Mouse (Mus musculus) cerebral cortex, adult 2 months (tissue): ENCODE data around the gene Agpat1.

Source experiments
- WGBS: fragments of 180-500 bp; shearing (Covaris S2); methylation state at CpG from one replicate; pipeline ENCODE4 v1.1.7; 2018; 5-methylcytosine and 5-hydroxymethylcytosine counted together

The Agpat1 gene

DNA sequence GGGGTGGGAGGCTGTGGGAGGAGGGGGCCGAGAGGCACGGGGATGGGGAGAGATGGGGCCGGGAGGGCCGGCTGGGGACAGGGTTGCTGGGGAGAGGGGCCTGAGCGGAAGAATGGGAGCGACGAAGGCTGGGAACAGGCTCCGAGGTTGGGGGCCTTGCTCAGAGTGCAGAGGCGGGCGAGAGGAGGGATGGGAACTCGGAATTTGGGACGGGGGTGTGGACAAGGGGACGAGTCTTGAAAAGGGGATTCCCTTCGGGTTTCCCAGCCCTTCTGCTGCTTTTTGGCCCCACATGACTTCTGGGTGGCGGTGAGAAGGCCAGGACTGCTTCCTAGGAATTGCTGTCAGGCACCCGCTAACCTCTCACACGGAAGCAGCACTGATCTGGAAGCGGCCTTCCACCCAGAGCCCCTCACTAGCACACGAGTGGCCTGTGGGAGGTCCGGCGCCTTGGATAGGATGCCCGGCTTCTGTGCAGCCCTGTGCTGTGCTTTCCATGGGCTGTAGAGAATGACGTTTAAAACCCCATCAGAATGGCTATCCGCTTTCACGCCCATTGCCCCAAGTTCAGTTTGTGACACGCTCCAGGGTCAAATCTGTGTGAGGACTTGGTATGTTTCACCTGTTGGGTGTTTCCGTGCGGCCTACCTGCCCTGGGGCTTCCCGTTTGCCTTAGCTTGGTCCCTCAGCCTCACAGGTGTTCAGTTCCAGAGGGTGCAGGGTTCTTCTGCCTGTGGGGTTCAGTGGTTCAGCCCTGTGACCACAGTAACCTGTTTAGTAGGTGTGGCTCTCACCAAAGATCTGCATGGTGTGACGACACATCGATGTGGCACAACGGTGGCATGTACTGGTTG is 2.4 kb downstream of the Agpat1 start:
- 13% methylated on average over 32 of the region's 32 CpGs for WGBS

DNA sequence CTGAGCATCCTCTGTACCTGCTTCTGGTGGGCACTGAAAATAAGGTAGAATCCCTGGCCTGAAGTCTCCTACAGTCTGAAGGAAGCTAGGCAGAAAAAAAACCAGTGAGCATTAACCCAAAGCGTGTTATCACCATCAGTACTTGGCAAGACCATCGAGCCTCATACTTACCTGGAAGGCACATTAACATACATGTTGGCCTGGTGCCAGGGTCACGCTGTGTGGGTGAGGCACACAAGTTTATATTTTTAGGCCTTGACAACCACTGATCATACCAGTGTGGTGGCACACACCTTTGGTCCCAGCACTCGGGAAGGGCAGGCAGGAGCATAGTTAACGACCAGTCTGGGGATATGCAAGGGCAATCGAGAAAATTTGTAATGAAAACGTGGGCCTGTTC is 3.9 kb downstream of the Agpat1 start:
- WGBS, result 66% methylated on average over 7 of the region's 7 CpGs

DNA sequence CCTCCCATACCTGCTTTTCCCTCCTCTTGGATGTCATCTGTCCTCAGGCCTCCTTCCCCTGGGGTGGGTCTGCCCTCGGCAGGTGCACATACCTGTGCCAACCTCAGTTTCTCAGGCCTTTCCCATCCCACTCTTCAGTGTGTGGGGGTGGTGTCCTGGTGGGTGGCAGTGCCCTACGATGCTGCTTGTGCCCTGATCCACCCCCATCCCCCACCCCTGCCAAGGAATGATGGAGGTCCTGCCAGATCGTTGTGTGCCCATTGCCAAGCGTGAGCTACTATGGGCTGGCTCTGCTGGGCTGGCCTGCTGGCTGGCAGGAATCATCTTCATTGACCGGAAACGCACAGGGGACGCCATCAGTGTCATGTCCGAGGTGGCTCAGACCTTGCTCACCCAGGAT is 7.0 kb downstream of the Agpat1 start:
- WGBS, result 78% methylated on average over 8 of the region's 8 CpGs

DNA sequence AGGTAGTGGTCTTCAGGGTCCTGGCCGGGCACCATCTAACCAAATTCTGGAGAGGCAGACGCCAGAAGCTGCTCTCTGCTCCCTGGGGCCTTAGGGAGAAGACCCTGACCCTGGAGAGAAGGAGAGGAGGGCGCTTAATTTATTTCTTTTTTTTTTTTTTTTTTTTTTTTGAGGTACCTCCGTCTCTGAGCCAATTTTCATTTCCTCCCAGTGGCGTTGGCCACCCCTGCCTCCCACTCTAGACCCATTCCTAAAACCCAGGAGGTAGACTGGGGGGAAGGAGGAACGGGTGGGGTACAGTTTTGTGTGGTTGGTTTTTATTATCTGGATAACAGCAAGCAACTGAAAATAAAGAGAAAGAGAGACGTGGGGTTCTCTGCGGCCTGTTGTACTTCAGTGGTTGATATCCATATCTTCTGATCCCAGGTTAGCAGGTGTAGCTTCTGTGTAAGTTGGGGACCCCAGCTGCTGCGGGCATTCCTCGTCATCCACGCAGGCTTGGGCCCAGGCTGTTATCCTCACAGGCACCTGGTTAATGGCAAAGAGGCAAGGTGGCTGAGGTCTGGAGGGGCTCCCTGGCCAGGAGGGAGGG is 9.1 kb downstream of the Agpat1 start:
- 65% methylated on average over 11 of the region's 11 CpGs for WGBS

DNA sequence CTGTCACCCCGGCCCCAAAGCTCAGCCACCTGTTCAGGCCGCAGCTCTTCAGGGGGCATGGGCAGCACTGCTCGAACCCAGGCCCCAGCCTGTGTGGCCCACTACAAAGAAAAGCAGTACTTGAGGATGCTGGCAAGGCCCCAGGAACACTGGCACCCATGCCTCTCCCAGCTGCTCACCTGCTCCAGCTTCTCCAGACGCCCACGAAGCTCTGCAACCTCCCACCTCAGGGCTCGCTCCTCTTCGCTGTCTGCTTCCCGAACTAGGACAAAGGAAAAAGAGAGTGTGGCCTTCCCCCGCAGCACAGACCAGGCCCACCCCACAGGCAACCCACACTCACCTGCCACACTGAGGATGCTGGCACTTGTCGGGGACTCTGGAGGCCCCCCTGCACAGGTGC is 9.8 kb downstream of the Agpat1 start:
- 71% methylated on average over 10 of the region's 10 CpGs for WGBS

DNA sequence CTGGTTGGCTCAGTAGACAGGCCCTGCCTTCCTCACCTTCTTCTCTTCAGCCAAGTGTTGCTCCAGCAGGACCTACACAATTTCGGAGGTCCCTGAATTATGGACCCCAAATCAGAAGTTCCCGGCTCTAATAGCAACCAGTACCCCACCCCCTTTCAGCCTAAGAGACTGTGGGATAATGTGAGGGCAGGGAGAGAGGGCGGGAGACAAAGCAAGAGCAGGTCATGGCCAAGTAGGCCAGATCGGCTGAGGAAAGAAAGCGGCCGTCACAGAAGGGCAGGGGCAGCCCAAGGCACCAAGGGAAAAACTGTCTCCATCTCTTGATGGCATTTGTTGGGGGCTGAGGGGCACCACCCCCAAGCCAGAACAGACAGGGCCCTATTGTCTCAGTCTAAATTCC is 11.8 kb downstream of the Agpat1 start, which contains the start of gene Egfl8:
Gene Egfl8 (minus strand): TSS at position 101 of the 400 bp plus-strand sequence.
- WGBS, result 49% methylated on average over 6 of the region's 6 CpGs

DNA sequence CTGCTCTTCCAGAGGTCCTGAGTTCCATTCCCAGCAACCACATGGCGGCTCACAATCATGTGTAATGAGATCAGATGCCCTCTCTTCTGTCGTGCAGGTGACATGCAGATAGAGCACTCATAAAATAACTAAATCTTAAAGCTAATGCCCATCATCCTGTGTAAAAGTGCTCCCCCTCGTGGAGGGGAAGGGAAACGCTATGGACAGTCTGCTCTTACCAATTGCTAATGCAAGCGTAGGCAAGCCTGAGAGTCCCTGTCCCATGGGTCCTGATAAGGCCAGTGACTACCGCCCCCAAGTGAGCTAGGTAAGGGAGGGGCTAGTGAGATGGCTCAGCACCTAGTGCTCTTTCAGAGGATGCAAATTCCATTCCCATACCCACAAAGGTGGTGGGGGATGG is 14.9 kb downstream of the Agpat1 start:
- 25% methylated on average over 6 of the region's 6 CpGs for WGBS

DNA sequence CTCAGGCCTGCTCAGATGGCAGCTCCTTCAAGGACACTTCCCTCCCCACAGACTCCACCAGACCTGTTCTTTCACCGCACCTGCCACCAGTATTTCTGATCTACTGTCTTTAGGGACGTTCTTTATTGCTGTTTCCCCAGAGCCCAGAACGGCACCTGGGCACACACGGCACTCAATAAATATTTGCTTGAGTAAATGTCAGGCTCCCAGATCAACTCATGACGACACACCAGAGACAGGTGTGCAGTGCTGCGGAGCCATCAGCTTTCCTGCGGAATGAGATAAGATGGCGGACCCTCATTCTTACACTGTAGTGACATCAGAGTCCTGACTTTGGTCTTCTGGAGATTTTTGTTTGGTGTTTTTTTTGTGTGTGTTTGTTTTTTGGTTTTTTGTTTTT is 16.9 kb downstream of the Agpat1 start:
- 93% methylated on average over 8 of the region's 8 CpGs for WGBS

DNA sequence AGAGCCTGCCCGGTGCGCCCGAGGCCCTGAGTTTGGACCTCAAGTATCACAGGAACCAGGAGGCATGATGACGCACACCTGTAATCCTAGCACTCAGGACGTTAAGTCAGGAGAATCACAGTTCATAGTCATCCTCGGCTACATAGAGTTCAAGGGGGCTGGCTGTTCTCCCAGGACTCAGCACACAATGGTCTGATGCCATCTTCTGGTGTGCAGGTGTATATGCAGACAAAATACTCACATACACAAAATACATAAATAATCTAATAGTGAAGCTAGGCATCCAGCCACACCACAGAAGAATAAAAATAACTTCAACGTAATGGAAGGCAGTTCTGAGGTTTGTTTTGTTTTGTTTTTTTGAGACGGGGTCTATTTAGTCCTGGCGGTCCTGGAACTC is 19.1 kb downstream of the Agpat1 start:
- WGBS, result 80% methylated on average over 9 of the region's 9 CpGs

DNA sequence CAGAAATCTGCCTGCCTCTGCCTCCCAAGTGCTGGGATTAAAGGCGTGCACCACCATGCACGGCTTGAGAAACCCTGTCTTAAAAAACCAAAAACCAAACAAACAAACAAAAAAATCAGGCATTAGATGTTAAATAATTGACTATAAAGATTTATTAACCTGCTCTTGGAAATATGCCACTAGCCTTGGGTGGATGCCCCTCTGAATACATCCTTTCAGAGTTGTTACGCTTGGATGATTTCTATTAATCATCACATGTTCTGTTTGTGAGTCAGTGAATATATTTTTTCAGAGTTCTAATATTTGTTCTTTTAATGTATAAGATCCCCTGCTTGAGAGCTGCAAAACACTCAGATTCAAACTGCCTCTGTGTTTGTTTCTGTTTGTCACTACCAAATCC is 20.9 kb downstream of the Agpat1 start:
- 91% methylated on average over 3 of the region's 3 CpGs for WGBS

DNA sequence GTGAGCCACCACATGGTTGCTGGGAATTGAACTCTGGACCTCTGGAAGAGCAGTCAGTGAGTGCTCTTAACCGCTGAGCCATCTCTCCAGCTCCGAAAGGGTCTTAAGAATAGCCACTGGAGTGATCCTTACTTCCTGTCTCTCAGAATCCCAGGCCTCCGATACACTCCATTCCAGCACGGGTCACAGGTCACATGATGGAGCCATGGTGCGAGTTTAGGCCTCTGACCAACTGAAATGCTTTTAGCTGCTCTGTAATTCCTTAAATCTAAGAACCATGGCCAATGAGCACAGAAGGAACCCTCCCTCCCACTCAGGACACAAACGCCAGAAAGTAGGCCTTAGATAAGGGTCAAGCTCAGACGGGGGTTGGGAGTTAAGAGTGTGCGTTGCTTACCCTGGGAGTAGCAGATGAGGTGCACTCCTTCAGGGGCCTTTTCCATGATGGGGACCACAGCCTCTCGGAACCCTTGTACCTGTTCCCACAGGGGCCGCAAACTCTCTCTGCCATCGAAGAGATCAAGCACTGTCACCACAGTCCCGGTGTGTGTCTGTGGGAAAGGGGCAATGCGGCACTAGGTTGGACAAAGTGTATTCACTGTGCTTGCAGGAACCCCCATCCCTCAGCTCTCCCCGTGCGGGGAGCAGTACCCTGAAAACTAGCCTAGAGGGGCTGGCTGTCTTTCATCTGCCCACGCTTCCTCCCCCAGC is 22.2 kb downstream of the Agpat1 start:
- WGBS, result 43% methylated on average over 16 of the region's 16 CpGs

DNA sequence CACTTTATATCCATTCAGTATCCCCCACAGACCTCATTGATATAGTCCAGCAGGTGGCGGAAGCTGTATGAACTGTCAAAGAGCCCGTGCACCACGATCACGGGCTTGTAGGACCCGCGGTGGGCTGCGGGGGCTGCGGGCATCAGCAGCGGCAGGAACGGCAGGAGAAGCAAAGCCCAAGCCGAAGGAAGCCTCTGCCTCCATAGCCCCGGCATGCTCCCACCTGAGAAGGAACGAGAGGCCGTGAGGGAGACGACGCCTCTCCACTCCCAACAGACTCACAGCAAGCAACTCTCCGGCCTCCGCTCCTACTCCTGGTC is 22.7 kb downstream of the Agpat1 start:
- WGBS, result 1% methylated on average over 18 of the region's 18 CpGs

DNA sequence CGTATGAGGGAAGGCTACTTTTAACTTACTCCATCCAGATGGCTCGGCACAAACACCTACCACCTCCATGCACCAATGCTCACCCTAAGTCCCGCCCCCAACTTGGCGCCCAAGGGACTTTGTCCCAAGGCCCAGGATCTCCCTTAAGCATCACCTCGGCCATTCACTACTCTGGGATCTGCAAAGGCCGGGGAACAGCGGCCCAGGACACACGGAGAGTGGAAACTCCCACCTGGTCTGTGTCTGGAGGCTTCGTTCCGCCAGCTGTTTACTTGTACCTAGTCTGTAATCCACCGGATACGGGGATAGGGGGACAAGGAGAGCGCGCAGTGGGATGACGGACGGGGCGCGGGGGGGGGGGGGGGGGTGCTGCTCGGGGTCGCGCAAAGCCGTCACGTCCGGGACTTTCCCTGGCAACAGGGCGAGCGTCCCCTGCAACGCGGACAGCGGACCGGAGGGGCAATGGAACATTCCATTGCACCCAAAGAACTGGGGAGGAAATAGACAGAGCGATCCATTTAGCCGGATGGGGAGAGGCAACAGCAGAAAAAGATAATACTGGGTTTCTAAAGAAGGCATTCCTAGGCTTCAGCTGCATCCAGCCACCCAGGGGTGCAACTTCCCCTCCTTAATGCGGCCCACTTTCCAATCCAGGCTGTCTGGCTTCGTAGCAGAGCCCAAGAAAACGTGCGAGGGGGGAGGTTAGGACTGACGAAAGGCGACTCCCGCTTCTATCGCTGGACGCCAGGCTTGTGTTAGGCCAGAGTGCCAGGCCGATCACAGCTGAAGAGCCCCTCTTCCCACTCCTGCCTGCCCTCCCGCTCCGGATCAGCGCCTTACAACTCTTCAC is 23.3 kb downstream of the Agpat1 start:
- WGBS, result under 1% methylated on average over 45 of the region's 45 CpGs

DNA sequence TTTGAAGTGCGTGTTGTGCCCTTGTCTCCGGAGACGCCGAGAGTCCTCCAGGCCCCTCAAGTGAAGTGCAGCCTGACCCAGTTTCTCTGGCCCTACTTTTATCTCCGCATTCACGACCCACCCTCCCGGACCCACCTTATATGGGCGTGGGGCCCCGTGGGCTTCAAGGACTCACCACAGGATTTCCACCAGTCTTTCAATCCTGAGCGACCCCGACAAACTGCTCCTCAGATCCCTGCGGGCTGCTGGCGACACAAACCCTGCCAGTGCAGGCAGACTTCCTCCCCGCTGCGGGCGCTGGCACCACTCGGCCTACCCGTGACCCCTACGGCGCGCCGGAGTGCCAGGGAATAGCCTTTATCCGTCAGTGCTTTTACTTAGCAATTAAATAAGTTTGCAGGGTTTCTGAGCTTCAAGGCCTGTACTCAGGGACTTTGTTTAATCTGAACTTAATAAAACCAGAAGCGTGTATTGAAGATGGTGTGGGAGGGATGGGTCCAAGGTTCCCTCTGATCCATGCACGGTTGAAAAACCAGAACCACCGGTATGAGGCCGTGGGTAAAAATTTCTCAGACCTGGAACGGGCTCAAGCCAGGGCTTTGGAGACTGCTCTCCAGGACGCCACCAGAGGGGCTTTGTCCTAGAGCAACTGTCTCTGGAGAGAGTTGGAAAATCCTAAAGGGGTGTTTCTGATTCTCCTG is 24.0 kb downstream of the Agpat1 start, which contains the start of gene Ppt2:
Gene Ppt2 (minus strand): TSS at position 568 of the 701 bp plus-strand sequence.
- WGBS, result 1% methylated on average over 29 of the region's 29 CpGs

DNA sequence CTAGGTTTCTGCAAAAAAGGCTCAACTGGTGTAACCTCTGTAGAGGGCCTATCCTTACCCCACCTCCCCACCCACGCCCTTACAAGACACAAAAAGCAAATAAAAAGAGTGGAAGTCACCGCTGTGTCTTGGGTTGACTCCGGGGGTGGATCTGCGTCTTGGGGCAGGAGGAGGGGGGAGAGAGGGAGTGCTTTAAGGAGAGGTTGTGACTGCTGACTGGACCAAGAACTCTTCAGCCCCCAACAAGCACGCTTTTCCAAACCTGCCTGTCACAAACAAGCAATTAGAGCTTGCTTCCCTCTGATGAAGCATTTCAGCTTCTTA is 24.5 kb downstream of the Agpat1 start:
- WGBS, result 30% methylated on average over 5 of the region's 5 CpGs

DNA sequence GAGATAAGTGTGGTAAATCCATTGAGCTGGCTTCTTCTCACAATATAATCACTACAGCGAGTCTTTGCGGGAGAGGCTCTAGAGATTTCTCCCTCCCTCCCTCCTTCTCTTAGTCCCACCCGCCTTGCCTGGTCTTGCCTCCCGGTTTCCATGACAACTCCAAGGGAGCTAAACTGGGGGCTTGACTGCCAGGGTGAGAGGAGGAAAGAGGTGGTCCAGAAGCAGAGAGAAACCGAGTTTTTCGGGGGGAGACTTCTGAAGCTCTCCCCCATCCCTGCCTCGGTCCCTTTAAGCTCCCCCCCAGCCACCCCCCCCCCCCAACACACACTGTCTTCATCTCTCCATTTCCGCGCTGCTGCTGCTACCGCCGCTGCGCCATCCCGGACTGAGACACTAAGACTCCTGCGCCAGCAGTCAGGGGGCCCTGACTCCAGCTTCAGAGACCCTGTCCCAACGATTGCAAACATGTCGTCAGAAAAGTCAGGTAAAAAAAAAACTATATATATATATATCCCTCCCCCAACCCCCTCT is 25.2 kb downstream of the Agpat1 start, which contains the start of gene Prrt1:
Gene Prrt1 (plus strand): TSS at position 313 of the 531 bp plus-strand sequence.
- WGBS, result 14% methylated on average over 16 of the region's 16 CpGs

DNA sequence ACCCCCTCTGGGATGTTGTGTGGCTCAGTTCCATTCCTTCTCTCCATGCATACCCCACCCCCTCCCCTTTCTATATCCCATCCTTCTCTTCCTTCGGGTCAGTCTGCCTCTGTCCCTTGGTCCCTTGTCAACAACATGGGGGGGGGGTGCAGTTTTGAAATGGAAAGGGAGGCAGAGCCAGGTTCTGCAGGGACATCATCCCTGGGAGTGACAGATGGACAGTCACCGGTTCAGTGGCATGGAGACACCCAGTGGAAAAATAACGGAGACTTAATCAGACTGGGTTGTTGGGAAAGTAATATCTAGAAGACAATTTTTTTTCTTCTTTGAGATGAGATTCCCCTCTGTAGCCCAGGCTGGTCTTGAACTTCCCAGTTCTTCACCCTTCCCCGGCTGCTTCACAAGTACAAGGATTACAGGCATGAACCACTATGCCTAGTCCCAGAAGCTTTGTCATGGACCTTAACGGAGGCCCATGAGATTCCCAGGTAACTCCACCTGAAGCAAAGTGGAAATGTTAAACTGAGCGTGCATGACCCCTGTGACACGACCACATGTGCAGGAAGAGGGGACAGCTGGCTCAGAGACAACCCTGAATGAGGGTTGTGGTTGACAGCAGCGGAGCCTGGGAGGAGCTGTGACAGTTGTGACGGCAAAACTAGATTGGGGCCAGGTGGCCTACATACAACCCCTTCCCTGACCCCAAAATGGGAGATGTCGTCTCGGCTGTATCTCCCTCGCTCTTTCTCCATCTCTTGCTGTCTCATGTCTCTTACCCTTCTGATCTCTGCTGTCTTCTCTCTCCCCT is 25.9 kb downstream of the Agpat1 start:
- WGBS, result 24% methylated on average over 12 of the region's 12 CpGs

DNA sequence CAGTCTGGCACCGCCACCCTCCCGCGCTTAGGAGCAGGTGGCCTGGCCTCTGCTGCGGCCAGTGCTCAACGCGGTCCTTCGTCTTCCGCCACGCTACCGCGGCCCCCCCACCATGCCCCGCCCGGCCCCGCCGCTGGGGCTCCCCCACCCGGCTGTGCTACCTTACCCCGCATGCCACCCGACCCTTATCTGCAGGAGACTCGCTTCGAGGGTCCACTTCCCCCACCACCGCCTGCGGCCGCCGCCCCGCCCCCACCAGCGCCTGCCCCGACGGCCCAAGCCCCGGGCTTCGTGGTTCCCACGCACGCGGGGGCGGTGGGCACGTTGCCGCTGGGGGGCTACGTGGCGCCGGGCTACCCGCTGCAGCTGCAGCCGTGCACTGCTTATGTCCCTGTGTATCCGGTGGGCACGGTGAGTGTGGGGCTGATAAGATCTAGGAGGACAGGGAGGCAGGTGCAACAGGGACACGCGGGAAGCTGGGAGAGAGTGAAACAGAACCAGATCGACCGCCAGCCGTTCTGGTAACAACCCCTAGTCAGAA is 26.8 kb downstream of the Agpat1 start:
- WGBS, result 4% methylated on average over 48 of the region's 48 CpGs

DNA sequence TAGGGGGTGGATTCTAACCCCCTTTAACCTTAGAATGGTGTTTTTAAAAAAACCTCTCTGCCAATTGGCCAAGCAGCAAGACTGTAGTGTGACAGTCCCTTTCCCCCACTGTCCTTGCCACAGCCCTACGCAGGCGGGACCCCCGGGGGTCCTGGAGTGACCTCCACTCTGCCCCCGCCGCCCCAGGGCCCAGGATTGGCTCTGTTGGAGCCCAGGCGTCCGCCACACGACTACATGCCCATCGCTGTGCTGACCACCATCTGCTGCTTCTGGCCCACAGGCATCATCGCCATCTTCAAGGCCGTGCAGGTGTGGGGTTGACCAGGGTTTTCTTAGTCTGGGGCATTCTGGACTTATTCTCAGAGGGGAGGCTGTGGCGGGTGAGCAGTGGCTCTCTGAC is 27.6 kb downstream of the Agpat1 start:
- WGBS, result 24% methylated on average over 12 of the region's 12 CpGs

DNA sequence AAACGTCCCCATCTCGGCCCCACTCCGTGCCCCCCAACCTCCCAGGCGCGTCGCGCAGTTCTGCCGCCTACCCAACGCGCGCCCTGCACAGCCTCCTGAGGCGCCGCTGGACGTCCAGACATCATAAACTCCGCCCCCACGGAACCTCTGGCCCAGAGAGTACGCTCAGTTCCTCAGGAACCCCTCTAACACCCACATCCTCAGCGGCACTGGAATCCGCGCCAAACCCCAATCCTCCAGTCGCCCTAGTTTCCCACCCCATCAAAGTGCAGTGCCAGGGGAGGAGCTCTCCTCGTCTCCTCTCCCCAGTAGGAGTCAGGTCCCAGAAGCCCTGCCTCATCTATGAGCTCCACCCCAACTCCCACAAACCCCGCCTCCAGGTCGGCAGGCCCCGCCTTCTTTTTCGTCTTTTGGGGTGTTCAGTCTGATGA is 28.2 kb downstream of the Agpat1 start:
- WGBS, result 4% methylated on average over 26 of the region's 26 CpGs
